Mouse (Mus musculus) small intestine, adult 2 months (tissue): ENCODE results near the gene Ttc8. TPM values are rescaled to one million over a fixed set of nuclear protein-coding genes. Genes with fewer than 3 reads are reported as not detected.

Experiments used
- H3K27ac ChIP-seq: fragments of 200-500 bp; 2 replicates; pipeline ENCODE4 v1.5.1; 2012; ENCODE audit warnings: low read depth, low read length, control low read depth, inconsistent platforms; ENCODE audit not compliant: insufficient read depth
- H3K27me3 ChIP-seq: fragments of 200-500 bp; 2 replicates; pipeline ENCODE4 v1.6.1; 2012; ENCODE audit warnings: mild to moderate bottlenecking, moderate library complexity, low read length, inconsistent platforms; ENCODE audit not compliant: control insufficient read depth, insufficient read depth
- H3K36me3 ChIP-seq: fragments of 200-500 bp; 2 replicates; pipeline ENCODE4 v1.6.1; 2012; ENCODE audit warnings: mild to moderate bottlenecking, low read length, control low read depth, inconsistent platforms; ENCODE audit not compliant: control insufficient read depth, insufficient read depth
- H3K4me1 ChIP-seq: fragments of 200-500 bp; 2 replicates; pipeline ENCODE4 v1.6.1; 2012; ENCODE audit warnings: low read length, inconsistent platforms, mixed read lengths; ENCODE audit not compliant: control insufficient read depth, insufficient read depth, insufficient read length
- H3K4me3 ChIP-seq: fragments of 200-500 bp; 2 replicates; pipeline ENCODE4 v1.5.1; 2012; ENCODE audit warnings: low read depth, mild to moderate bottlenecking, control low read depth, inconsistent platforms, low read length, moderate library complexity
- CTCF ChIP-seq: fragments of 200-500 bp; IDR thresholded peaks from 2 replicates; pipeline ENCODE4 v1.5.1; 2012; ENCODE audit warnings: low read depth, mild to moderate bottlenecking, control low read depth, inconsistent platforms, low read length, moderate library complexity, mixed read lengths; ENCODE audit not compliant: insufficient replicate concordance, insufficient read length; ENCODE audit errors: extremely low read depth
- POLR2A ChIP-seq: fragments of 200-500 bp; IDR thresholded peaks from 2 replicates; pipeline ENCODE4 v1.6.1; 2012; ENCODE audit warnings: low read depth, mild to moderate bottlenecking, control low read depth, inconsistent platforms, low read length, moderate library complexity
- WGBS: fragments of 180-500 bp; shearing (Covaris S2); methylation state at CpG from one replicate; pipeline ENCODE4 v1.1.7; 2018; 5-methylcytosine and 5-hydroxymethylcytosine counted together
- polyA plus RNA-seq: library from polyadenylated mRNA; depleted of rRNA; stranded (reverse); fragments of >200 nt; gene quantifications from 2 replicates; pipeline ENCODE4 v1.2.3, GENCODE M21; 2012

The Ttc8 gene
- polyA plus RNA-seq, 1 experiment: 3.5 TPM

DNA sequence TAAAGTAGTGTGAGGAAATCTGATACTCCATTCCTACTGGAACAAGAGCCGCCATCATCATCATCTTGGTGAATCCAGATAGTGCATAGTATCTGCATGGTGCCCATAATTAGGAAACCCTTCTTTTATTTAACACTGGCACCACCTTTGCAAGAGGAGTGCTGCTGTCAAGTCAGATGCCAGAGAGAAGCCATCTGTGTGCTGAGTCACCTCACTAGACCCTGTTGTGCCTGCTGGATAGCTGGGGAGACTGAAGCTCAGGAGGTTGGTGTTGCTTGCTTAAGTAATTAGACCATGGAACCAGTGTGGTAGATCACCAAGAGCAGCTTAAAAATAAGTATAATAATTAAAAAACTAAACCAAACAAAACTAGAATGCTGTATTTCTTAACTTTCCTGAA is 75.5 kb downstream of the Ttc8 start:
- Histone ChIP-seq H3K27me3 (no peaks in the 10 kb centered on the region), H3K4me1 (no peaks in the 10 kb centered on the region), H3K4me3 (no peak overlapping the region), H3K27ac (no peak overlapping the region), H3K36me3 (no peaks in the 10 kb centered on the region)
- 86% methylated on average over 1 of the region's 1 CpGs for WGBS
- TF ChIP-seq POLR2A (no peak), CTCF (no peak)

DNA sequence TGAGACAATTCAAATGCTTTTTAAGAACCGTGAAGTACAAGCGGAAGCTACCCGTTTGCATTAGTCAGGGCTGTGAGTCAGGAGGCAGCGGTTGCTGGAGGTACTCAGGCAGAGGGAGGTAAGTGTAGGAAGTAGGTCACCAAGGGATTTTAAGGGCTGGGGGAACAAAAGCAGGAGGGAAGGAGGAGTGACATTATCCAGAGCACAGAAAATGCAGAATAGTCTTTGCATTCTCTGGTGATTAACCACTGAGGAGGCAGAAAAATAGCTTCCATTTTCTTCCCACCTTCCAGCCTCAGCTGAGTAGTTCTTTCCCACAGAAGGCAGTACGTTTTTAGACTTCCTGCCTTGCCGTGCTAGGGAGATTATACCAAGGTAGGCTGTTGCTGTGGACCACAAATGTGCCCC is 76.2 kb downstream of the Ttc8 start:
- no peaks in the 10 kb centered on the region for H3K27me3 ChIP-seq
- H3K27ac ChIP-seq: no peak overlapping the region
- no peak for TF ChIP-seq CTCF
- no peak for TF ChIP-seq POLR2A
- H3K4me3 ChIP-seq: no peak overlapping the region
- H3K36me3 ChIP-seq: no peaks in the 10 kb centered on the region
- no peaks in the 10 kb centered on the region for H3K4me1 ChIP-seq
- 41% methylated on average over 6 of the region's 6 CpGs for WGBS

DNA sequence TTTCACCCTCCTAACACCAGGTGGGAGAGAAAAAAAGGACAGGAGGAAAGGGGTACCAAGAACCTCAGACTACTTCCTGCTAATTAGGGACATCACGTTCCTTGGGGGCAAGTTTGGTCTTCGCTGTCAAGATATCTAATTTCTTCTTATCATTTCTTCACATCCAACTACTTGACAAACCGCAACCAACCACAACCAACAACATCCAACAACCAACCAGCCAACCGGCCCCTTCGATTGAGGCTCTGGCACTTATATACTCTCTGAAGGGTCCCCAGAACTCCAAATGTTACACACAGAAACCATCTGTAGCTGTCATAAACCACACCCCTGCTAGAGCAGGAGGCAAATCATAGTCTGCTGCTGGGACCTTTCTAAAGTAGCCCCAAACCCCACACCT is 76.7 kb downstream of the Ttc8 start:
- H3K4me1 ChIP-seq: no peaks in the 10 kb centered on the region
- no peaks in the 10 kb centered on the region for H3K36me3 ChIP-seq
- H3K4me3 ChIP-seq: no peak overlapping the region
- H3K27ac ChIP-seq: no peak overlapping the region
- 80% methylated on average over 5 of the region's 5 CpGs for WGBS
- no peak for TF ChIP-seq POLR2A
- no peak for TF ChIP-seq CTCF
- H3K27me3 ChIP-seq: no peaks in the 10 kb centered on the region

DNA sequence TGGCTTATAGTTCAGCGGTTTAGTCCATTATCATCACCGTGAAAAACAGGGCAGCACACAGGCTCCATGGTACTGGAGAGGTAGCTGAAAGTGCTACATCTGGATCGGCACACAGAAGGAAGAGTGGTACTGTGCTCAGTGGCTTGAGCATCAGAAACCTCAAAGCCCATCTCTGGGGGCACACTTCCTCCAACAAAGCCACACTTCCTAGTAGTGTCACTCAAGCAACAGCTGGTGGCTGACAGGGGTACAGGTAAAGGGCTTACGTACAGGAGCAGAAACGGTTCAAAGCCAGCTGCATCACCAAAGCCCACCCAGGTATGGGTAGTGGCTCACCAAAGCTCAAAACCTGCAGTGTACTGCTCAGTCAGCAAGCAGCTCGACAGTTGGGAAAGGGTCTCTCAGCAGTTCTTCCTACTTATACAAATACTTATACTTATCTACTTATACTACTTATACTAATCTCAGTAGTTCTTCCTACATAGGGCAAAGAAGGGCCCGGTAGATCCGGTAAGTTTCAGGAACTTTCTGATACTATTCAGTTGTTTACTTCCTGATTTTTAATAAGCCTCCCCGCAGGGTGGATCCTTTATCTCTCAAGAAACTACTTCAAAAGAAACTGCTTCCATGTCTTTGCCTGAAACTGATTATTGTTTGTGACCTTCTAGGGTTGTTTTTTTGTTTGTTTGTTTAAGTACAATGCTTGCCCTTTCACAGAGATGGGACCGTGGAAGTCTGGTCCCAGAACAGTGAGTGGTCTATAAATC is 78.5 kb downstream of the Ttc8 start:
- TF ChIP-seq CTCF (no peak), POLR2A (no peak)
- Histone ChIP-seq H3K27me3 (no peaks in the 10 kb centered on the region), H3K4me1 (no peaks in the 10 kb centered on the region), H3K4me3 (no peak overlapping the region), H3K36me3 (no peaks in the 10 kb centered on the region), H3K27ac (no peak overlapping the region)
- 69% methylated on average over 10 of the region's 10 CpGs for WGBS

DNA sequence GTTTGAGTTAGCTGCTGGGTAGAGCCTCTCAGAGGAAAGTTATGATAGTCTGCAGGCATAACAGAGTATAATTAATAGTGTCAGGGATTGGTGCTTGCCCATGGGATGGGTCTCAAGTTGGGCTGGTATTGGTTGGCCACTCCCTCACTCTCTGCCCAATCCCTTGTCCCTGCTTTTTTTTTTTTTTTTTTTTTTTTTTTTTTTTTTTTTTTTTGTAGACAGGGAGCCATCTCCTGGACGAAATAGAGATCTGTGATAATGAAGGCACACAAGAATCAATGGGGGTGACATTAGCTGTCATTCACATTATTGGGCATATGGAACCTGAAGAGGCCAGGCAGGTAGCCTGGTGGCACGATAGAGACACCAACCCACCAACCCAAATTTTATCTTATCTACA is 79.9 kb downstream of the Ttc8 start:
- H3K27me3 ChIP-seq: no peaks in the 10 kb centered on the region
- H3K27ac ChIP-seq: no peak overlapping the region
- no peak overlapping the region for H3K4me3 ChIP-seq
- WGBS: 48% methylated on average over 2 of the region's 2 CpGs
- TF ChIP-seq POLR2A (no peak), CTCF (no peak)
- H3K4me1 ChIP-seq: no peaks in the 10 kb centered on the region
- H3K36me3 ChIP-seq: no peaks in the 10 kb centered on the region

DNA sequence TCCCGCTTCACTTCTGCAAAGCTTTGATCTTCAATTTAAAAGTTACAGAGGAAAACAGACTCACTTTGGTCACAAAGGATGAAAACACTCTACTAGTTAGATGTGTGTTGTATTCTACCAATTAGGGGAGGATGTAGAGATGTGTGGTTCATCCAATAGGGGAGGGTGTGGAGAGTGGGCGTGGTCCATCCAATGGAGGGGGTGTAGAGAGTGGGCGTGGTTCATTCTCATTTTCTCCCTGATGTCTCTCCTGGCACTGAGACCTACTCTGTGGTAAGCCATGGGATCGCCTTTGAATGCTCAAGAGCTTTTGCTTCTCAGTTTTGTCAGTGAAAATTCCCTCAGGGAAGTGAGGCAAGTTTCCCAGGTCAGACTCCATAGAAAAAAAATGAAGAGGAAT is 82.7 kb downstream of the Ttc8 start:
- TF ChIP-seq CTCF: no peak
- no peak for TF ChIP-seq POLR2A
- Histone ChIP-seq H3K36me3 (no peaks in the 10 kb centered on the region), H3K27ac (no peak overlapping the region), H3K4me3 (no peak overlapping the region), H3K27me3 (no peaks in the 10 kb centered on the region), H3K4me1 (no peaks in the 10 kb centered on the region)
- 72% methylated on average over 4 of the region's 4 CpGs for WGBS

DNA sequence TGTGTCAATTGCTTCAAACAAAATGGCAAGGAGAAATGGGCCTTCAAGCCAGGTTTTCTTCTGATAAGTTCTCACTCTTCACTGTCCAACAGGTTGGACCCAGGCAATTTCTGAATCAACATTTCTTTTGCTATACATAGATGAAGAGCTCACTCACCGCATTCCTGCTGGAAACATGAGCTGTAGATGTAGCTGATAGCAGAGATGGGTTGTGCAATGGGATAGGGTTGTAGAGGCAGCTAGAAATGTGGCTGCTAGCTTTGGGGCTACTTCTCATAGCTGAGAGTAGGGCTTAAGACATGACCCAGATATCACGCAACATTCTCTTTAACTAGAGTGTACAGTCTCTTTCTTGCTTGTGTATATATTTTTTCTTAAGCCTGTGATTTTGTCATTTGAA is 84.4 kb downstream of the Ttc8 start:
- Histone ChIP-seq H3K4me3 (no peak overlapping the region), H3K27me3 (no peaks in the 10 kb centered on the region), H3K27ac (no peak overlapping the region), H3K36me3 (no peaks in the 10 kb centered on the region), H3K4me1 (no peaks in the 10 kb centered on the region)
- WGBS: 89% methylated on average over 2 of the region's 2 CpGs
- TF ChIP-seq CTCF: no peak
- TF ChIP-seq POLR2A: no peak
